45 mouse cellular contexts compared by ENCODE assay signal in genomic region chr6:53983820-53984219, GRCm38 (mm10). TPM values are rescaled to one million over a fixed set of nuclear protein-coding genes. Genes with fewer than 3 reads are reported as not detected.
"Had no signal": no experiment of that assay in that cellular context is flagged by ENCODE, and none has a peak within 500 bp of the region (broad histone marks: within the 10 kb centered on the region; RNA-seq: fewer than 3 reads in every experiment).

No protein-coding gene starts in this region.

- H3K9me3 ChIP-seq: heart, embryonic 10.5 days; heart, embryonic 12.5 days; heart, embryonic 13.5 days; heart, embryonic 15.5 days; hindbrain, embryonic 10.5 days; hindbrain, embryonic 12.5 days; hindbrain, embryonic 13.5 days; hindbrain, embryonic 15.5 days; intestine, embryonic 15.5 days; kidney, embryonic 15.5 days had no signal

- H3K9ac ChIP-seq: heart, embryonic 12.5 days; heart, embryonic 13.5 days; heart, embryonic 15.5 days; hindbrain, embryonic 12.5 days; hindbrain, embryonic 13.5 days; hindbrain, embryonic 14.5 days; hindbrain, embryonic 15.5 days; intestine, embryonic 15.5 days; kidney, embryonic 15.5 days had no signal

- DNase-seq: heart, postnatal 10 days; heart, postnatal 14 days; heart, postnatal 36 days; heart, postnatal 4 days; kidney, adult 11 months; kidney, adult 18-20 months; kidney, adult 2 months; kidney, adult 8-10 months; kidney, adult 9 months; kidney, postnatal 10 days; kidney, postnatal 14 days; kidney, postnatal 25 days; kidney, postnatal 36 days; kidney, postnatal 4 days; layer of hippocampus, adult 9-11 months; layer of hippocampus, postnatal 36 days had no signal

- H3K27me3 ChIP-seq: heart, embryonic 12.5 days; heart, embryonic 15.5 days; hindbrain, embryonic 12.5 days; hindbrain, embryonic 15.5 days; intestine, embryonic 15.5 days had no signal

- H3K4me1 ChIP-seq: hindbrain, embryonic 13.5 days; hindbrain, embryonic 15.5 days had no signal

- H3K4me3 ChIP-seq: heart, embryonic 10.5 days; heart, embryonic 12.5 days; heart, embryonic 13.5 days; heart, embryonic 15.5 days; hindbrain, embryonic 10.5 days; hindbrain, embryonic 12.5 days; hindbrain, embryonic 13.5 days; hindbrain, embryonic 15.5 days; intestine, embryonic 15.5 days; kidney, embryonic 15.5 days; layer of hippocampus, adult 2 months; left cerebral cortex, adult 2 months had no signal

- H3K4me2 ChIP-seq: heart, embryonic 11.5 days; heart, embryonic 12.5 days; heart, embryonic 13.5 days; heart, embryonic 15.5 days; hindbrain, embryonic 12.5 days; hindbrain, embryonic 13.5 days; hindbrain, embryonic 14.5 days; hindbrain, embryonic 15.5 days; intestine, embryonic 15.5 days; kidney, embryonic 15.5 days had no signal

- ATAC-seq: hindbrain, embryonic 16.5 days; hindbrain, postnatal 0 days; inflammation-experienced regulatory T-cells, adult 6 months; intestine, embryonic 15.5 days; intestine, embryonic 16.5 days; intestine, postnatal 0 days had no signal

- H3K27ac ChIP-seq: heart, embryonic 10.5 days; heart, embryonic 13.5 days; heart, embryonic 15.5 days; hindbrain, embryonic 10.5 days; hindbrain, embryonic 12.5 days; hindbrain, embryonic 13.5 days; hindbrain, embryonic 14.5 days; hindbrain, embryonic 15.5 days; hindbrain, postnatal 0 days; intestine, embryonic 15.5 days; kidney, embryonic 15.5 days; kidney, postnatal 0 days; layer of hippocampus, adult 2 months; left cerebral cortex, adult 2 months had no signal

- H3K36me3 ChIP-seq: heart, embryonic 10.5 days; heart, embryonic 12.5 days; heart, embryonic 13.5 days; heart, embryonic 15.5 days; hindbrain, embryonic 10.5 days; hindbrain, embryonic 12.5 days; hindbrain, embryonic 13.5 days; hindbrain, embryonic 15.5 days; intestine, embryonic 15.5 days; kidney, embryonic 15.5 days had no signal

RNA-seq across cellular contexts. Expression of gene Cpvl, which starts 5.3 kb away (rescaled TPM):
- total RNA-seq: heart, postnatal 10 days; heart, postnatal 14 days; heart, postnatal 25 days; heart, postnatal 36 days; heart, postnatal 4 days; hematopoietic stem cell, adult 5-6 weeks; hindbrain, postnatal 0 days; layer of hippocampus, adult 18-20 months; layer of hippocampus, adult 2 months; layer of hippocampus, adult 8-10 months; layer of hippocampus, postnatal 36 days; left cerebral cortex, adult 18-20 months; left cerebral cortex, adult 2 months had no signal
- polyA plus RNA-seq: heart, embryonic 10.5 days; heart, embryonic 11.5 days; heart, embryonic 12.5 days; heart, embryonic 13.5 days; heart, embryonic 14.5 days; heart, embryonic 15.5 days; heart, embryonic 16.5 days; heart, postnatal 0 days; hindbrain, embryonic 12.5 days; hindbrain, embryonic 13.5 days; hindbrain, embryonic 14.5 days; hindbrain, embryonic 15.5 days; inflammation-experienced regulatory T-cells, adult 6 months; intestine, embryonic 14.5 days had no signal
